Mouse (Mus musculus) intestine, embryonic 14.5 days (tissue): ENCODE data around the gene Loxl1. TPM values are rescaled to one million over a fixed set of nuclear protein-coding genes. Genes with fewer than 3 reads are reported as not detected.

Source experiments
- ATAC-seq: fragments of 200-750 bp; cut with Nextera tagmentation; replicated peaks from 2 replicates; pipeline ENCODE4 v1.8.0; 2017; ENCODE audit warnings: low read depth, moderate number of reproducible peaks, moderate TSS enrichment, moderate library complexity; ENCODE audit not compliant: low FRiP score, low TSS enrichment
- DNase-seq: peaks from one replicate; pipeline ENCODE4 v3.0.0-alpha.2; 2018; ENCODE audit warnings: low spot score
- H3K27ac ChIP-seq: fragments of 300-500 bp; sonication (generic); 2 replicates; pipeline ENCODE4 v1.5.1; 2014; ENCODE audit warnings: low read depth, mild to moderate bottlenecking, control low read depth
- H3K27me3 ChIP-seq: fragments of 300-500 bp; sonication (generic); replicated peaks from 2 replicates; pipeline ENCODE4 v1.6.1; 2014; ENCODE audit warnings: low read length, control low read depth; ENCODE audit not compliant: control insufficient read depth, insufficient read depth
- H3K36me3 ChIP-seq: fragments of 300-500 bp; sonication (generic); 2 replicates; pipeline ENCODE4 v1.6.1; 2014; ENCODE audit warnings: low read length, control low read depth; ENCODE audit not compliant: control insufficient read depth, insufficient read depth
- H3K4me1 ChIP-seq: fragments of 300-500 bp; sonication (generic); replicated peaks from 2 replicates; pipeline ENCODE4 v1.6.1; 2014; ENCODE audit warnings: low read length, control low read depth, mixed read lengths; ENCODE audit not compliant: control insufficient read depth, insufficient read depth
- H3K4me2 ChIP-seq: fragments of 300-500 bp; sonication (generic); 2 replicates; pipeline ENCODE4 v1.6.1; 2014; ENCODE audit warnings: low read length
- H3K4me3 ChIP-seq: fragments of 300-500 bp; sonication (generic); 2 replicates; pipeline ENCODE4 v1.5.1; 2014; ENCODE audit warnings: low read depth, low read length, control low read depth, mixed read lengths
- H3K9ac ChIP-seq: fragments of 300-500 bp; sonication (generic); 2 replicates; pipeline ENCODE4 v1.6.1; 2014; ENCODE audit warnings: mild to moderate bottlenecking, low read length
- H3K9me3 ChIP-seq: fragments of 300-500 bp; sonication (generic); 2 replicates; pipeline ENCODE4 v1.6.1; 2016; ENCODE audit warnings: low read length, control low read depth; ENCODE audit not compliant: control insufficient read depth
- WGBS: fragments of 180-500 bp; shearing (Covaris S2); extraction: QIAGEN DNeasy Blood & Tissue Kit; methylation state at CpG from one replicate; pipeline ENCODE4 v1.1.7; 2014; 5-methylcytosine and 5-hydroxymethylcytosine counted together
- polyA plus RNA-seq: library from polyadenylated mRNA; unstranded; fragments of >200 nt; fragmentation: Nextera tagmentation; extraction: Ambion mirVana; gene quantifications from 2 replicates; pipeline ENCODE4 v1.2.1, GENCODE M21; 2014

Loxl1 gene
- polyA plus RNA-seq, 1 experiment from 2014 or later, result 31.8 TPM

DNA sequence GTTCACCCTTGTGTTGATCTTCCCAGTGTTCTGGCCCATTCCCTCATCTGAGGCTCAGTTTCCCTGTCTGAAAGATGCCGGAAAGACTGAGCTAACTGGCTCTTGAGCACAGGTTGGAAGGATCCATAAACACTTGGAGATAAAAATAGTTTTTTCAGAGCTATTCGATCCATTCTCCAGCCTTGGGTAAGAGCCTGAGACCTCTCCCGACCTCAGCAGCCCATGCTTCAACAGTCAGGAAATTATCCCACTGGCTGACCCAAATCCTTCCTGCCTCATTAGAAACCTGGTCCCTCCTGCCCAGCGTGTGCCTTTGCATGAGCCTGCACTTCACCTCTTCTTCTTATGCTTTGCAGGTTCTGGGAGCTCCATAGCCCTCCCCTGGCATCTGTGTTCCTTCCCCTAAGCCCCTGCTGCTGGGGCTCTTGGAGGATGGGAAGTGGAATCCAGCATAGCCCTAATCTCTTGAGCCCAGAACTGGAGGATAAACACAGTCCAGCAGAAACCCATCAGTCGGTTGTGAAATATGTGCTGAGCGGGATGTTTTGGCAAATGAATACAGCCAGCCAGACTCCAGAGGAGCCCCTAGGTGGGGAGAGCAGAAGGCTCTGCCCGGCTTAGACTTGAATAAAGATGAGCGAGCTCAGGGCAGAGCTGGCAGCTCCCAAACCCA, 9.3 kb downstream of the Loxl1 start:
- peaks cover 54% of the 10 kb centered on the region for H3K4me1 ChIP-seq
- no peak for ATAC-seq

GRCm38 (mm10) chr9:58303115-58303514, 9.9 kb downstream of the Loxl1 start:
- 59% methylated on average over 5 of the region's 5 CpGs for WGBS
- H3K36me3 ChIP-seq, result no peaks in the 10 kb centered on the region
- no peak overlapping the region for H3K4me3 ChIP-seq
- DNase-seq (no peak), ATAC-seq (no peak)
- H3K9me3 ChIP-seq, result no peaks in the 10 kb centered on the region
- H3K9ac ChIP-seq, result no peak overlapping the region
- H3K27me3 ChIP-seq, result no peaks in the 10 kb centered on the region
- no peak overlapping the region for H3K4me2 ChIP-seq
- H3K27ac ChIP-seq, result peak overlapping the region; percentile 22
- H3K4me1 ChIP-seq, result peaks cover 47% of the 10 kb centered on the region

More for the DNA sequence above, 9.3 kb downstream of the Loxl1 start:
- DNase-seq, result no peak
- no peak overlapping the region for H3K4me2 ChIP-seq
- H3K27ac ChIP-seq, result peak overlapping the region; percentile 22
- no peak overlapping the region for H3K9ac ChIP-seq
- no peak overlapping the region for H3K4me3 ChIP-seq
- H3K36me3 ChIP-seq, result no peaks in the 10 kb centered on the region
- no peaks in the 10 kb centered on the region for H3K9me3 ChIP-seq
- 30% methylated on average over 8 of the region's 8 CpGs for WGBS
- no peaks in the 10 kb centered on the region for H3K27me3 ChIP-seq

GRCm38 (mm10) chr9:58299356-58299799, 13.6 kb downstream of the Loxl1 start:
- Histone ChIP-seq H3K27ac (peak overlapping the region; percentile 33), H3K4me3 (no peak overlapping the region), H3K4me1 (peaks cover 48% of the 10 kb centered on the region), H3K4me2 (no peak overlapping the region), H3K27me3 (no peaks in the 10 kb centered on the region), H3K9me3 (no peaks in the 10 kb centered on the region), H3K9ac (no peak overlapping the region), H3K36me3 (no peaks in the 10 kb centered on the region)
- ATAC-seq (peak; percentile 56; the same call in 1 of the 2 replicates), DNase-seq (no peak)
- 38% methylated on average over 2 of the region's 2 CpGs for WGBS

DNA sequence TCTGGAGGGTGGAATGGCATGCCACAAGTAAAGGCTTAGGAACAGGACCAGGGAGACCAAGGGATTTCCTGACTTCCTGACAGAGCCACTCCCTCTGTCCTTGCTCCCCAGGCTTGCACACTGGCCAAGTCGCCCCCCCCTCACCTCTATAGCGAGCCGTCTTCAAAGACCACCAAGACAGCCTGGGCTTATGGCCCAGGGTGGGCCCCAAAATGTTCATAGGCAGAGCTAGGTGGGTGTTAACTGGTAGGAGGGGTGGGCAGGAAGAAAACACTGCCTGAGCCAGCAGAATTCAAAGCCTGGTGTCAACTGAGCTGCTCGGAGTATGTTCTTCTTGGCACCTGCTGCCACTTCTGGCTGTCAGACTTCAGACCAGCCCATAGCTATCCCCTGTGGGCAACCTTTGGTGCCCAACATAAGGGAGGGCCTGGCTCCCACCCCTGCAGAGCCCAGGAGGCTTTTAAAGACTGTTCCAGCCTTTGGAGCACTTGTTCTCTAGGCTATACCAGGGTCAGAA, 15.0 kb downstream of the Loxl1 start:
- H3K36me3 ChIP-seq, result no peaks in the 10 kb centered on the region
- H3K27me3 ChIP-seq, result no peaks in the 10 kb centered on the region
- peaks cover 35% of the 10 kb centered on the region for H3K4me1 ChIP-seq
- H3K27ac ChIP-seq, result no peak overlapping the region
- DNase-seq (no peak), ATAC-seq (no peak)
- no peaks in the 10 kb centered on the region for H3K9me3 ChIP-seq
- H3K4me2 ChIP-seq, result no peak overlapping the region
- no peak overlapping the region for H3K4me3 ChIP-seq
- H3K9ac ChIP-seq, result no peak overlapping the region
- 72% methylated on average over 4 of the region's 4 CpGs for WGBS

DNA sequence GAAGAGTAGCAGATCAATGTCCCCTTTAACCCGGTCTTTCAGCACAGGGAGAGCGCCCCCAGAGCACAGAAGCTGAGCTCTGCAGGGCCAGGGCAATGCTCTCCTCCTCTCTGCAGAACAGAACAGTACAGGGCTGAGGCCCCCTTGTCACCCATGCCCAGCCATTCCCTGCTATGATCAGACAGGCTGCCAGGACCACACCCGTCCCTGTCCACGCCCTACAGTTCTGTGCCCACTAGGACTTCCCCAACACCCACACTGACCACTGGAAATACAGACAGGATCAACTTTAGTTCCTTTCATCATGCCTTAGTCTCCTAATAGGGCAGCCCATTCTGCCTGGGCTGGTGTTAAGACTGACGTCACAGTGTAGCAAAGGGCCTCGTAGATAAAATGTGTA, 15.9 kb downstream of the Loxl1 start:
- Histone ChIP-seq H3K27ac (no peak overlapping the region), H3K27me3 (no peaks in the 10 kb centered on the region), H3K4me1 (peaks cover 29% of the 10 kb centered on the region), H3K9ac (no peak overlapping the region), H3K4me2 (no peak overlapping the region), H3K9me3 (no peaks in the 10 kb centered on the region), H3K4me3 (no peak overlapping the region), H3K36me3 (no peaks in the 10 kb centered on the region)
- DNase-seq (no peak), ATAC-seq (no peak)
- WGBS, result 80% methylated on average over 6 of the region's 6 CpGs

- H3K9ac ChIP-seq, result no peak overlapping the region
- ATAC-seq (peak; percentile 26; the same call in 1 of the 2 replicates), DNase-seq (peak; percentile 69)
- H3K9me3 ChIP-seq, result no peaks in the 10 kb centered on the region
- 22% methylated on average over 9 of the region's 9 CpGs for WGBS
- H3K4me2 ChIP-seq, result no peak overlapping the region
- H3K27ac ChIP-seq, result peak overlapping the region; percentile 84
- H3K27me3 ChIP-seq, result no peaks in the 10 kb centered on the region
- H3K36me3 ChIP-seq, result no peaks in the 10 kb centered on the region
- peaks cover 29% of the 10 kb centered on the region for H3K4me1 ChIP-seq
- no peak overlapping the region for H3K4me3 ChIP-seq
Observed at GRCm38 (mm10) chr9:58295766-58296361, 17.1 kb downstream of the Loxl1 start.

DNA sequence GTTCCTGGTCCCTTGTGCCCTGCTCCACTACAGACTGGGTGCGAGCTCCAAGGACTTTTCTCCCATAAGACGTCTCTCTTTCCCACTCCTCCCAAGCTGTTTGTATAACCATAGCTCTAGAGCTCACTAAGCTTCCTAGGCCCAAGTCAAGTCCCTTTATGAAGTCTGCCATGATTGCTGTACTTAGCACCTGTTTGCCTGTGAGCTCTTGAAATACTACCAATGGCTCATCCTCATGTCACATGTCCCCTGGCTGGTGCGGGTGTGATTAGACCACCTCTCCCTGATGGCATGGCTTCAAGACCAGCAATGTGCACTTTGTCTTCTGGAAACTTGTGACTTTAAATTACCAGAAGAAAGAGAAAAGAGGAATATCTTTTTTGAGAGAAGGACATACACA, 17.6 kb downstream of the Loxl1 start:
- H3K27ac ChIP-seq, result peak overlapping the region; percentile 84; the same call in 1 of the 2 replicates
- no peaks in the 10 kb centered on the region for H3K9me3 ChIP-seq
- no peaks in the 10 kb centered on the region for H3K27me3 ChIP-seq
- no peak overlapping the region for H3K4me2 ChIP-seq
- H3K36me3 ChIP-seq, result no peaks in the 10 kb centered on the region
- H3K4me3 ChIP-seq, result no peak overlapping the region
- DNase-seq (no peak), ATAC-seq (no peak)
- 85% methylated on average over 3 of the region's 3 CpGs for WGBS
- H3K4me1 ChIP-seq, result peaks cover 29% of the 10 kb centered on the region
- no peak overlapping the region for H3K9ac ChIP-seq

- Histone ChIP-seq H3K27me3 (no peaks in the 10 kb centered on the region), H3K4me1 (peaks cover 25% of the 10 kb centered on the region), H3K27ac (no peak overlapping the region), H3K4me2 (no peak overlapping the region), H3K9ac (no peak overlapping the region), H3K36me3 (no peaks in the 10 kb centered on the region), H3K4me3 (no peak overlapping the region), H3K9me3 (no peaks in the 10 kb centered on the region)
- no peak for DNase-seq
- WGBS, result 71% methylated on average over 7 of the region's 7 CpGs
- no peak for ATAC-seq
Observed at GRCm38 (mm10) chr9:58294527-58294926, 18.5 kb downstream of the Loxl1 start.
